Mouse (Mus musculus): Measurements from ENCODE around the gene Rai1. TPM values are rescaled to one million over a fixed set of nuclear protein-coding genes. Genes with fewer than 3 reads are reported as not detected.
A peak's percentile ranks its signal among the peaks of the same experiment; 100 is the strongest.

Rai1 gene
- polyA plus RNA-seq, 1 experiment from 2014 or later, result 37.8 TPM

DNA sequence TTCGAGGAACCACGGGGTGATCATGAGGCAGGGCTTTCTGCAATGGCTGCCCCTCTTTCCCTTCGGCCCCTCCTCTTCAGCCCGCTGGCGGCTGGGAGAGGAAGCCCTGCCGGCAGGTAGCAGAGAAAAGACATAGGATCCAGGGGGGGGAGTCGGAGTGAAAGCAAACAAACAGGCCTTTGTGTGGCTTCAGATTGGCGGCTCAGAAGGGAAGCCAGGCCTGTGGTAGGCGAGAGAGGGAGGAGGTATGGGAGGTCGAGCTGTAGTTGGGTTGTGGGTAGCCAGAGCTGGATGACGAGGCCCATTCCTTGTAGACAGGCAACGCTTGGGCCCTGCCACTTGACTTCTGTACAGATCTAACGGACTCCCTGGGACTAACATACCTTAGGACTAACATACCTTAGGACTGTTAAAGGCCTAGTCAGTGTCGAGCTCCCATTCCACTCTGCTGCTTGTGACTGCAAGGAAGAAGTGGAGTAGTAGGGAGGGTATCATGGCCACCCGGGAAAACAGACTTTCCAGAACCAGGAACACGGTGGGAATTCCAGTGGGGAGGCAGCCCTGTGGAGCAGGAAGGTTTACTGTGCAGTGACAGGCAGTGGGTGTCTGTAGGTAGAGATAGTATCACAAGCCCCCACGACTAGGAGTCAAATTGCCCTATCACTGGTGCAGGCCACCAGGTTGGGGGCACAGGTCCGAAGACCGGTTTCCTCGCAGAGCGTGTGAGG lies 9.6 kb downstream of the Rai1 start:
- Histone ChIP-seq H3K36me3 (ENCODE audit: insufficient read depth) (no peaks in the 10 kb centered on the region), H3K27ac (ENCODE audit: low read depth) (peak overlapping the region; percentile 98), H3K4me3 (ENCODE audit: low read depth, low read length) (peak overlapping the region; percentile 47), H3K4me1 (ENCODE audit: insufficient read depth) (peaks cover 55% of the 10 kb centered on the region), H3K9me3 (ENCODE audit: low read depth, low read length) (no peaks in the 10 kb centered on the region), H3K27me3 (ENCODE audit: insufficient read depth, low read length) (no peaks in the 10 kb centered on the region), H3K4me2 (peak overlapping the region; percentile 90), H3K9ac (peak overlapping the region; percentile 60)
- ATAC-seq (ENCODE audit: insufficient read depth) (peak; percentile 42), DNase-seq (peak; percentile 66)
- no peak for TF ChIP-seq CTCF (IDR thresholded peaks at IDR 0.05; ENCODE audit: low read depth)
- 4% methylated on average over 21 of the region's 21 CpGs for WGBS

GRCm38 (mm10) chr11:60115024-60115538 lies 10.3 kb downstream of the Rai1 start:
- TF ChIP-seq CTCF (IDR thresholded peaks at IDR 0.05; ENCODE audit: low read depth), result no peak
- peak overlapping the region; percentile 60 for H3K9ac ChIP-seq
- WGBS, result under 1% methylated on average over 38 of the region's 43 CpGs
- H3K27me3 ChIP-seq (ENCODE audit: insufficient read depth, low read length), result no peaks in the 10 kb centered on the region
- H3K4me2 ChIP-seq, result peak overlapping the region; percentile 90
- H3K4me3 ChIP-seq (ENCODE audit: low read depth, low read length), result peak overlapping the region; percentile 47
- H3K27ac ChIP-seq (ENCODE audit: low read depth), result peak overlapping the region; percentile 98
- no peaks in the 10 kb centered on the region for H3K9me3 ChIP-seq (ENCODE audit: low read depth, low read length)
- ATAC-seq (ENCODE audit: insufficient read depth) (peak; percentile 94), DNase-seq (peak; percentile 97)
- H3K4me1 ChIP-seq (ENCODE audit: insufficient read depth), result peaks cover 53% of the 10 kb centered on the region
- H3K36me3 ChIP-seq (ENCODE audit: insufficient read depth), result no peaks in the 10 kb centered on the region

DNA sequence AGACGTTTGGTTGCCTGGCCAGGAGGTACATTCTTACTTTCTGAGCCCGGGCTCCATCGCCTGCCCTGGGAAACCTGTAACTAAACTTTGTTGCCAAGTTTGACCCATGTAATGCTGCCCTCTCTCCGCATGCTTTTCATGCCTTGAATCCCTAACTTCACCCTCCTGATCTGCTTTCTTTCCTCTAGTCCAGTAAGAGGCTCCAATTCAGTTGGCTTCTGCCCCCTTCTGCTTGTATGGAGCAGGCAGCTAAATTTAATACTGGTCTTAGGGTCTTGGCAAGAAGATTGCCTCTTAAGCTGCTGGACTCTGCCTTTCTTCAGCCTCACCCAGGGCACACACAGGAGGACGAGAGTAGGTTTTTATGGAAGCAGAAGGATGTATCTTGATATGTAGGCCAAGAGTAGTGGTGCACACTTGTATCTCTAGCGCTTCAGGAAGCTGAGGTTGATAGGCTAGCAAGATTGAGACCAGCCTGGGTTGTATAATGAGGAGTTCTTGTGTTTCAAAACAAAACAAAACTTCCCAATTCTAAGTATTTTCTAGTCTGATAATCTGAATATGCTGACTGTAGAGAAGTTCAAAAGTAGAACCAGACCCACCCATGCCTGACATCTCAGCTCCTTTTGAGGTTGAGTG lies 10.9 kb downstream of the Rai1 start:
- no peaks in the 10 kb centered on the region for H3K9me3 ChIP-seq (ENCODE audit: low read depth, low read length)
- ATAC-seq (ENCODE audit: insufficient read depth) (no peak), DNase-seq (no peak)
- H3K27ac ChIP-seq (ENCODE audit: low read depth), result peak overlapping the region; percentile 98
- H3K27me3 ChIP-seq (ENCODE audit: insufficient read depth, low read length), result no peaks in the 10 kb centered on the region
- H3K4me3 ChIP-seq (ENCODE audit: low read depth, low read length), result peak overlapping the region; percentile 47
- peak; percentile 15; the same call in 1 of the 2 replicates for TF ChIP-seq CTCF (IDR thresholded peaks at IDR 0.05; ENCODE audit: low read depth)
- H3K36me3 ChIP-seq (ENCODE audit: insufficient read depth), result no peaks in the 10 kb centered on the region
- peaks cover 49% of the 10 kb centered on the region for H3K4me1 ChIP-seq (ENCODE audit: insufficient read depth)
- peak overlapping the region; percentile 90 for H3K4me2 ChIP-seq
- H3K9ac ChIP-seq, result peak overlapping the region; percentile 60
- 22% methylated on average over 6 of the region's 6 CpGs for whole genome bisulfite sequencing

DNA sequence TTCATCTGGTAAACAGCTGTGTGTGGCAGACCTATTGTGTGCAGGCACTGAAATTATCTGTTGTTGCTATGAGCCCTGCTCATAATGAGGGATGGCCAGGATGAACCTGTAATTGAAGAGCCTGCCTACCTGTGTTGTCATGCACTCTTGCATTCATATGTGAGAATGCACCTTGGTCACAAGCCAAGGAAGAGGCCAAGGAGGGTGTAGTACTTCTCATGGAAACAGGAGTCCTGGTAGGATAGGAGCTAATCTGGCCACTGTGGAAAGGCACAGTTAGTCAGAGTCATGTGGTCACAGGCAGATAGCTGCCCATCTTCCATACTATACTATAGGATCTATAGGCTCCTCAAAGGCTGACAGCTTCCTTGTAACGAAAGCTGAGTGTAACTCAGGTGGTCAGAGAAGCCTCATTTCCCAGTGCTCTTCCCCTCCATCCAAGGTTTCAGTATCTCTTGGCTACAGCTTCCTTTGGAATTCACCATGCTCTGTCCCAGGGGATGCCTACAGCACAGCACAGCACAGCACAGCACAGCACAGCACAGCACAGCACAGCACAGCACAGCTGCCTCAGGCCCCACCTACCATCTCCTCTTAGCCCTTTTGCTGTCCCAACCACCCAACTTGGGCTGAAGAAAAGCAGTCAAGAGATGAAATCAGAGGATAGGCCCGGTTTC lies 15.9 kb downstream of the Rai1 start:
- no peaks in the 10 kb centered on the region for H3K27me3 ChIP-seq (ENCODE audit: insufficient read depth, low read length)
- H3K9me3 ChIP-seq (ENCODE audit: low read depth, low read length), result no peaks in the 10 kb centered on the region
- DNase-seq (no peak), ATAC-seq (ENCODE audit: insufficient read depth) (no peak)
- no peak overlapping the region for H3K4me3 ChIP-seq (ENCODE audit: low read depth, low read length)
- TF ChIP-seq CTCF (IDR thresholded peaks at IDR 0.05; ENCODE audit: low read depth), result no peak
- WGBS, result 85% methylated on average over 2 of the region's 2 CpGs
- no peak overlapping the region for H3K27ac ChIP-seq (ENCODE audit: low read depth)
- H3K36me3 ChIP-seq (ENCODE audit: insufficient read depth), result no peaks in the 10 kb centered on the region
- H3K9ac ChIP-seq, result no peak overlapping the region
- 0 out of 2 replicates have a peak, but pooled peaks cover 6% of the 10 kb centered on the region for H3K4me1 ChIP-seq (ENCODE audit: insufficient read depth)
- H3K4me2 ChIP-seq, result no peak overlapping the region

DNA sequence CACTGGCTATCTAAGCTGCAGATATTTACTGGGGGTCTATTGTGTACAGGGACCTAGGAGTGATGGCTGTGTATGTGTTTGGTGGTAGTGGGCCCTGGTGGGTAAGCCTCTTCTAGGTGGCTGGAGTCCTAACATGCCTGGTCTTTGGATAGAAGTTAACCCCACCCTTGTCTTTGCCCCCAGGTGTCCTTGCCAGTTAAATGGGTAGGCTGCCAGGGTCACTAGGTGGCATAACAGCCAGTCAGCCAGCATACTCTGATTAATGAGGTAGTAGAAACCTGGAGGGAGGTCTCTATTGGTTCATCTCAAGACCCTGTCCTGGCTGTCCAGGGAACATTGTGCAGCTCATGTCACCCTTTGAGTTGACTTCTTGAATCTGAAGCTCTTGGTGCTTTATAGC lies 17.8 kb downstream of the Rai1 start:
- Histone ChIP-seq H3K4me1 (ENCODE audit: insufficient read depth) (peaks cover 15% of the 10 kb centered on the region), H3K4me3 (ENCODE audit: low read depth, low read length) (no peak overlapping the region), H3K36me3 (ENCODE audit: insufficient read depth) (no peaks in the 10 kb centered on the region), H3K27me3 (ENCODE audit: insufficient read depth, low read length) (no peaks in the 10 kb centered on the region), H3K4me2 (no peak overlapping the region), H3K9me3 (ENCODE audit: low read depth, low read length) (no peaks in the 10 kb centered on the region), H3K9ac (no peak overlapping the region), H3K27ac (ENCODE audit: low read depth) (no peak overlapping the region)
- no peak for DNase-seq
- TF ChIP-seq CTCF (IDR thresholded peaks at IDR 0.05; ENCODE audit: low read depth), result no peak
- no peak for ATAC-seq (ENCODE audit: insufficient read depth)

DNA sequence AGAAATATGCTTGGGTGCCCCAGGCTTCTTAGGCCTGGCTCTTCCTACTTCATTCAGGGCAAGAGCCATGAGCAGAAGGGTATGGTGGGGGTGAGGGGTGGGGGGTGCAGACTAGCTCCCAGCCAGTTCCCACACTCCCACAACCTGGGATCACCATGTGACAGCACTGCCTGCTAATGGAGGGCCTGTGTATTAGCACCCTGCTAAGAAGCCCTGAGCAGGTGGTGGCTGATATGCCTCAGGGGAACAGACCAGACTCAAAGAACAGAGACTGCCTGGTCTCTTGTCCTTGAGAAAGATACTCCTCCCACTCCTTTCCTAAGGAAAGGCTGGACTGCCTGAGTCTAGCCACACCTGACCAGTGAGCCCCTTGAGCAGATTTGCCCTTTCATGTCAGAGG lies 22.2 kb downstream of the Rai1 start:
- Histone ChIP-seq H3K4me1 (ENCODE audit: insufficient read depth) (peaks cover 27% of the 10 kb centered on the region), H3K9ac (no peak overlapping the region), H3K27me3 (ENCODE audit: insufficient read depth, low read length) (no peaks in the 10 kb centered on the region), H3K4me3 (ENCODE audit: low read depth, low read length) (no peak overlapping the region), H3K4me2 (no peak overlapping the region; the same call in 1 of the 2 replicates), H3K27ac (ENCODE audit: low read depth) (peak overlapping the region; percentile 59), H3K36me3 (ENCODE audit: insufficient read depth) (no peaks in the 10 kb centered on the region), H3K9me3 (ENCODE audit: low read depth, low read length) (no peaks in the 10 kb centered on the region)
- ATAC-seq (ENCODE audit: insufficient read depth), result peak; percentile 33; the same call in 1 of the 2 replicates
- peak; percentile 29 for TF ChIP-seq CTCF (IDR thresholded peaks at IDR 0.05; ENCODE audit: low read depth)
- DNase-seq, result no peak

Data from lung, embryonic 14.5 days (tissue).